Mouse (Mus musculus) effector memory CD4-positive, alpha-beta T cell, adult 5 months (primary cell): ENCODE results near the gene Cdcp1. TPM values are rescaled to one million over a fixed set of nuclear protein-coding genes. Genes with fewer than 3 reads are reported as not detected.

ENCODE experiments used
- polyA plus RNA-seq: library from polyadenylated mRNA; unstranded; fragments of 100-300 nt; shearing (Covaris generic); gene quantifications from one replicate; pipeline ENCODE4 v1.2.1, GENCODE M21; 2017

The Cdcp1 gene
- 0.71 TPM for polyA plus RNA-seq

DNA sequence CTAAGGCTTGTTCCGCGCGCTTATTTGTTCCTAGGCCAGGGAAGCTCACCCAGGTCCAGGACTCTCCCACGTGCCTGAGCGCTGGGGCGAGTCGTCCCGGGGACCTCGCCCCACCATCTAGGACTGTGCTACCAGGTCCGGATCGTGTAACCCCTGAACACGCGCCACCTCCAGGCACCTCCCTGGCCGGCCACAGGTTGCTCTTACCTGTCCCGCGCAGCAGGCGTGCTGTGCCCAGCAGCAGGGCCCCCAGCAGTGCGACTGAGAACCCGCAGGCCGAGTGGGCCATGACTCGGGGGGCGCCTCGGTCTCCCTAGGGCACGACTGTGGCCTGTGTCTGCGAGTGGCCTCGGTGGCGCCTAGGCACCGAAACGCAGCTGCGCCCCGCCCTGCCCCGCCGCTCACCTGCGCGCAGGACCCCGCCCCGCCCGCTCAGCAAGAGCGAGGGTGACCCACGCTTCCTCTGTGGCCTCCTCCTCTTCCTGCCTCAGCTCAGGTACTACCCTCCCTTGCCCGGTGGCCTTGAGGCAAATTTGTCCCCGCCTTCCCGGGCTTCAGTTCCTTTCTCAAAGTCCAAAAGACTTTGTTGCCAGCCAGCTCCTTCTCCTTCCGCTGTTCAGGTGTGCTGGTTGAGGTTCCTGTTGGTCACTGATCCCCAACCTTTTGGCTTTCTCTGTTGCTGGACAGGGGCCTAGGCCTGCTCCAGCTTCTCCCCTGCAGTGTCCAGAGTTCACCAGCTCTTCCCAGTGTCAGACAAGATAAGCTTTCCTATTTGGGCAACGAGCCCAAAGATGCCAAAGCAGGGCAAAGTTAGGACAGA is at the start of gene Cdcp1:
TSS of gene Cdcp1 (minus strand) at position 418 of the 820 bp plus-strand sequence.

DNA sequence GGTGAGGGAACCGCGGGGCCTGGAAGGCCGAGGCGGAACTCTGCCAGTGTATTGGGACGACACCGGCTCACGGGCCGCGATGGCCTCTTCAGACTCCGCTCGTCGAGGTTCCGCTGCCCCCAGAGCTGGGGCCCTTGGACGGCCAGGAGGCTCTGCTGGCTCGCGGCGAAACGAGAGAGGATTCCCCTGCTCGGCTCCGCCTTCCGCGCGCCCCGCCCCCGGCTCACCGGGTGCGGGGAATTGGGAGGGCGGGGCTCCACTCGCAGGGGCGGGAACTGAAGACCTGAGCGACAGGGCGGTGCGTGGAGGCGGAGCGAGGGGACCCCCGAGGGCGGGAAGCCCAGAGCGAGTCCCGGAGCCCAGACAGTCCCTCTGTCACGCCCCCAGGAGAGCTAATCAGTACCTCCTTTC is 44.8 kb upstream of the Cdcp1 start, which contains the start of gene Tmem158:
TSS of gene Tmem158 (minus strand) at position 154 of the 411 bp plus-strand sequence.

DNA sequence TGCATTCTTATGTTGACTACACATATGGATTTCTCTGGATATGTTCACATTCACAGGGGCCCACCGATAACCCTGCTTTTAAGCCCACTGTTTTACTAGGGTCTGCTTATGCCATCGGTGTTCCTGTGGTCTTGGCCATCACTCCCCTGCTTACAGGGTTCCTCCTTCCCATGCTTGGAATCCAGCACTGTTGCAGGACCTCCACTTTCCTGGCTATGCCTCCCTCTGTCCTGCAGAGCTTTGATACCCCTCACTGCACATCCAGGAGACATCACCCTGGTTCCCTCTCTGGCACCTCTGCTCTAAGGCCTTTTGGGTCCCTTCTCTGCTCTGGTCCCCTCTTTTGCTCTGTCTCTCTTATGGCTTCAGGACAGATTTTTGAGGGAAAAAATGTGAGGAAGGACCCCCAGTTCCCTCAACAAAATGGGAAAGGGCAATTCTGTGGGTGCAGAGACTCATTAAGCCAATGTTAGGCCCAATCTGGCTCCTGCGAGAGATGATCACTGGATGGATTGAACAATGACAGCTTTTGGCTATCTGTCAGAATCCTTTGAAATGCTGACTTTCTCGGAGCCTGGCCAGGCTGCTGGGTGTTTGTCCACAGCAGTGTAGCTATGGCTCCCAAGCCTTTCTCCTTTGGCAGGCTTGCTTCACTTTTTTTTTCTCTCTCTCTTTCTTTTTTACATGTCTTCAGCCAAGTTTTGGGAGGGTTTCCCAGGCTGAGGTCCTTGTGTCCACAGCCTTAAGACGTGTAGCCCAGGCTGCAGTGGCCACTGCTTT is 65.4 kb downstream of the Cdcp1 start, which contains the start of gene Clec3b:
TSS of gene Clec3b (plus strand) at position 706 of the 780 bp plus-strand sequence.

Other genes starting within 250 kb of the Cdcp1 start
- 13.4 TPM for gene Tmem42, start 194.7 kb downstream of the Cdcp1 start, polyA plus RNA-seq
- gene Tgm4, start 181.3 kb downstream of the Cdcp1 start, polyA plus RNA-seq, result 0.87 TPM
- gene Zdhhc3, start 102.8 kb downstream of the Cdcp1 start, polyA plus RNA-seq, result 60.4 TPM
- 44.8 TPM for gene Exosc7, start 102.8 kb downstream of the Cdcp1 start, polyA plus RNA-seq
- 0.64 TPM for gene Clec3b, start 65.1 kb downstream of the Cdcp1 start, polyA plus RNA-seq
- gene Tmem158, start 44.7 kb upstream of the Cdcp1 start, polyA plus RNA-seq, result 4.2 TPM
- gene Lars2, start 150.9 kb upstream of the Cdcp1 start, polyA plus RNA-seq, result 353 TPM